Mouse (Mus musculus): ENCODE measurements around the gene Nanog.
"Not testable (repeated sequence)": the region's sequence is repeated elsewhere in the genome, so short reads cannot be mapped to it uniquely, and the experiment has no call there.

- TF ChIP-seq CTCF (IDR thresholded peaks at IDR 0.05; ENCODE audit: control insufficient read depth, insufficient read depth, insufficient read length); USF1 (IDR thresholded peaks at IDR 0.05; ENCODE audit: low read depth); MYOG (IDR thresholded peaks at IDR 0.05; ENCODE audit: control insufficient read depth, extremely low read depth, insufficient read length): not testable (repeated sequence)
Observed at GRCm38 (mm10) chr6:122713116-122713515, 5.8 kb downstream of the Nanog start.

Data from C2C12 (cell line).